Mouse (Mus musculus) inflammation-experienced regulatory T-cells, adult 16 weeks (primary cell): ENCODE measurements around the gene Fam43a. TPM values are rescaled to one million over a fixed set of nuclear protein-coding genes. Genes with fewer than 3 reads are reported as not detected.

Experiments
- polyA plus RNA-seq: library from polyadenylated mRNA; unstranded; fragments of 100-300 nt; shearing (Covaris generic); gene quantifications from one replicate; pipeline ENCODE4 v1.2.1, GENCODE M21; 2017

Gene Fam43a
- 8.3 TPM for polyA plus RNA-seq

GRCm38 (mm10) chr16:30599491-30600268, at the start of gene Fam43a:
TSS of gene Fam43a (plus strand) at chr16:30599723.

GRCm38 (mm10) chr16:30550748-30551192, 48.8 kb upstream of the Fam43a start, which contains the start of gene Tmem44:
TSS of gene Tmem44 (minus strand) at chr16:30550842.

GRCm38 (mm10) chr16:30587494-30588327, 11.8 kb upstream of the Fam43a start, which contains the start of gene Lsg1:
TSS of gene Lsg1 (minus strand) at chr16:30587592.

Other genes with a start within 250 kb of the Fam43a start
- 6.9 TPM for gene Atp13a3, start 193.7 kb upstream of the Fam43a start, polyA plus RNA-seq
- gene Tmem44, start 48.9 kb upstream of the Fam43a start, polyA plus RNA-seq: 0.33 TPM
- gene Lsg1, start 12.1 kb upstream of the Fam43a start, polyA plus RNA-seq: 83.3 TPM